ENCODE assay signal across 9 mouse cellular contexts in the genomic region with DNA sequence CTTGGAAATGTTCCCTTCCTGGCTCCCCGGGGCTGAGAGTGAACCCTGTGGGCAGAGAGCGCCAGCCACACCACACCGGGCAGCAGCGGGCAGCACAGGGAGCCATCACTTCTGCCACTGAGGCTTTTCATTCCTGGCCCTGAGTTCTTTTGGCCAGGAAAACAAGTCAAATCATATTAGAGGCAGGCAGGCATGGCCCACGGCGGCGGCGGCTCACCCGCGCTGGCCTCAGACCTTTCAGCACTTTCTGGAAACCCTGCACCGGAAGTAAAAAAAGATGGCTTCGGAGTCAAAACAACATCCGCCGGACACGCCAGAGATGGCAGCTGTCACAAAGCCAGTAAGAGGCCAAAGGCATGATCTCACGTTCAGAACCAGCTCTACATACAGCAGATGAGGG. TPM values are rescaled to one million over a fixed set of nuclear protein-coding genes. Genes with fewer than 3 reads are reported as not detected.
DNase-seq lines count a peak whose midpoint lies in the region; ATAC-seq lines count a peak whose summit lies in the region.
"Had no signal": no experiment of that assay in that cellular context is flagged by ENCODE, and none has a peak within 500 bp of the region (broad histone marks: within the 10 kb centered on the region; RNA-seq: fewer than 3 reads in every experiment).

No protein-coding gene starts in this region.

- H3K36me3 ChIP-seq in embryonic facial prominence, embryonic 11.5 days (replicated peaks; ENCODE audit: control insufficient read depth, insufficient read depth, low read depth, low read length): no peaks in the 10 kb centered on the region
- H3K36me3 ChIP-seq in intestine, embryonic 15.5 days: no peaks in the 10 kb centered on the region
- H3K36me3 ChIP-seq: G1E had no signal

- ATAC-seq in embryonic facial prominence, embryonic 11.5 days (replicated peaks; ENCODE audit: insufficient number of reproducible peaks, low FRiP score, low TSS enrichment, low read depth): no peak
- no peak for ATAC-seq in intestine, embryonic 15.5 days
- ATAC-seq in monocyte, adult 5-6 weeks (replicated peaks; ENCODE audit: insufficient number of reproducible peaks, low FRiP score, low TSS enrichment, poor library complexity, severe bottlenecking): no peak

- DNase-seq in gastrocnemius, postnatal 10 days: peak; percentile 26
- no peak for DNase-seq in gastrocnemius, adult 8-10 months (ENCODE audit: low spot score in 2 of 2)
- peak; percentile 83 for DNase-seq in MN1 (ENCODE audit: low spot score)
- DNase-seq in embryonic facial prominence, embryonic 11.5 days (ENCODE audit: low spot score): peak; percentile 61
- no peak for DNase-seq in spleen, adult 12 weeks (ENCODE audit: low spot score)
- DNase-seq in spleen, adult 18-20 months: no peak

- H3K27ac ChIP-seq in embryonic facial prominence, embryonic 11.5 days (replicated peaks; ENCODE audit: low read depth, low read length): peak overlapping the region; percentile 23; the same call in 1 of the 2 replicates
- H3K27ac ChIP-seq in intestine, embryonic 15.5 days: 0 out of 2 replicates have a peak overlapping the region, but pooled peaks have one; percentile 32

- WGBS in embryonic facial prominence, embryonic 11.5 days: 43% methylated on average over 16 of the region's 16 CpGs
- 58% methylated on average over 16 of the region's 16 CpGs for WGBS in intestine, embryonic 15.5 days

- H3K9ac ChIP-seq in embryonic facial prominence, embryonic 11.5 days (replicated peaks; ENCODE audit: low read length): no peak overlapping the region
- no peak overlapping the region for H3K9ac ChIP-seq in intestine, embryonic 15.5 days

- H3K4me2 ChIP-seq in embryonic facial prominence, embryonic 11.5 days (ENCODE audit: low read depth, low read length): no peak overlapping the region
- H3K4me2 ChIP-seq in intestine, embryonic 15.5 days (replicated peaks): no peak overlapping the region

- peaks cover 2% of the 10 kb centered on the region; the same call in 1 of the 2 replicates for H3K4me1 ChIP-seq in embryonic facial prominence, embryonic 11.5 days (ENCODE audit: control insufficient read depth, insufficient read depth, low read length)
- peaks cover 13% of the 10 kb centered on the region for H3K4me1 ChIP-seq in intestine, embryonic 15.5 days (replicated peaks)

- H3K9me3 ChIP-seq in embryonic facial prominence, embryonic 11.5 days (replicated peaks; ENCODE audit: control insufficient read depth, low read length): no peaks in the 10 kb centered on the region
- no peaks in the 10 kb centered on the region for H3K9me3 ChIP-seq in intestine, embryonic 15.5 days
- H3K9me3 ChIP-seq: G1E had no signal

- H3K4me3 ChIP-seq in embryonic facial prominence, embryonic 11.5 days (ENCODE audit: low read depth, low read length): no peak overlapping the region
- no peak overlapping the region for H3K4me3 ChIP-seq in intestine, embryonic 15.5 days (replicated peaks)

- H3K27me3 ChIP-seq in embryonic facial prominence, embryonic 11.5 days (ENCODE audit: control insufficient read depth, insufficient read depth, low read length): no peaks in the 10 kb centered on the region
- H3K27me3 ChIP-seq in intestine, embryonic 15.5 days (replicated peaks): no peaks in the 10 kb centered on the region

RNA-seq across cellular contexts. Expression of gene Zfp90, which starts 9.3 kb away (rescaled TPM):
- total RNA-seq in gastrocnemius, postnatal 10 days (2021): 1 to 10 TPM; 4.3 to 5.6 TPM
- total RNA-seq in gastrocnemius, adult 8-10 months (2022): 1 to 10 TPM in 2 of 4 experiments, under 1 TPM in 2; 0.63 to 1.1 (median 0.87) TPM
- polyA plus RNA-seq in embryonic facial prominence, embryonic 11.5 days (2014; fragmentation: Nextera tagmentation; extraction: Ambion mirVana): 33.5 and 34.8 TPM in 2 replicates
- 13.9 and 15.3 TPM in 2 replicates for polyA plus RNA-seq in intestine, embryonic 15.5 days (2015; fragmentation: Nextera tagmentation; extraction: Ambion mirVana)
- 8.2 to 12.2 TPM (median 11.8 TPM) in 3 replicates for total RNA-seq in monocyte, adult 5-6 weeks (2017)
- polyA plus RNA-seq: G1E had no signal

Comparison
In these comparisons a context has a peak if more than half of its experiments do, and no peak if none do; other contexts are left out.
1. DNase-seq: peak in gastrocnemius, postnatal 10 days (single experiment), MN1 (single experiment) and embryonic facial prominence, embryonic 11.5 days (single experiment); none in gastrocnemius, adult 8-10 months (0 of 2), spleen, adult 12 weeks (single experiment) and spleen, adult 18-20 months (0 of 2).